Mouse (Mus musculus) heart, postnatal 4 days (tissue): ENCODE data around the gene Osbpl10. TPM values are rescaled to one million over a fixed set of nuclear protein-coding genes. Genes with fewer than 3 reads are reported as not detected.

Experiments
- total RNA-seq, 2 experiments: library from RNA; stranded (reverse); gene quantifications; 2 replicates each; pipeline ENCODE4 v1.2.3; 2021

Gene Osbpl10
- total RNA-seq, 2 experiments from 2014 or later = 5.7 to 6.1 TPM

Other genes starting within 250 kb of the Osbpl10 start
- 10 to 100 TPM; 32.5 to 33.6 TPM for gene Cmtm6, start 247.5 kb upstream of the Osbpl10 start, total RNA-seq
- gene Cmtm7, start 196.7 kb upstream of the Osbpl10 start, total RNA-seq = 10 to 100 TPM; 44.0 to 47.2 TPM
- gene Cmtm8, start 134.4 kb upstream of the Osbpl10 start, total RNA-seq = 1 to 10 TPM; 8.7 to 9.8 TPM
- 10 to 100 TPM; 26.3 to 28.0 TPM for gene Gpd1l, start 44.6 kb upstream of the Osbpl10 start, total RNA-seq
- gene Rps27rt, start 4.2 kb downstream of the Osbpl10 start, total RNA-seq = 10 to 100 TPM; 41.7 to 42.7 TPM